Mouse (Mus musculus) CD8-positive naive resting alpha-beta T cell, adult 2 months (primary cell): ENCODE data around the gene Zfp771.
A peak's percentile ranks its signal among the peaks of the same experiment; 100 is the strongest.

ENCODE experiments used
- DNase-seq, 2 experiments: peaks; one replicate each; pipeline ENCODE4 v3.0.0; 2022; ENCODE audit warnings: low read depth in 2 of 2, low spot score in 2 of 2

Zfp771 gene

DNA sequence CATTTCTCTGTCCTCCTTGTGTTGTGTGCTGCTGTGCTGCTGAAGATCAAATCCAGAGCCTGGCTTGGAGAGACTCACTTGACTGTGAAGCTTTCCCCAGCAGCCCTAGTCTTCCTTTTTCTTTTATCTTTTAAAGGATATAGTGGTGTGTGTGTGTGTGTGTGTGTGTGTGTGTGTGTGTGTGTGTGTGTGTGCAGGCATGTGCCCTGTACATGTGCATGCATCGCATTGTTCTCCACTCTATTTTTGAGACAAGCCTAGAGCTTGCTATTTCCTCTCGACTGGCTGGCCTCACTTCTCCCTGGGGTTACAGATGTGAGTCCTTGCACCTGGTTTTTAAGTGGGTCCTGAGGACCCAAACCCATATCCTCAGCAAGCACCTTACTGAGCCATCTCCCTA is 38.1 kb downstream of the Zfp771 start:
- no peak for DNase-seq

- peak; percentile 52 to 54 for DNase-seq
Observed at GRCm38 (mm10) chr7:127285154-127285553, 41.1 kb downstream of the Zfp771 start.

- peak; percentile 26 to 58 for DNase-seq
Observed at GRCm38 (mm10) chr7:127287940-127288339, 43.9 kb downstream of the Zfp771 start.

- no peak for DNase-seq
Observed at GRCm38 (mm10) chr7:127289306-127289705, 45.2 kb downstream of the Zfp771 start.

DNA sequence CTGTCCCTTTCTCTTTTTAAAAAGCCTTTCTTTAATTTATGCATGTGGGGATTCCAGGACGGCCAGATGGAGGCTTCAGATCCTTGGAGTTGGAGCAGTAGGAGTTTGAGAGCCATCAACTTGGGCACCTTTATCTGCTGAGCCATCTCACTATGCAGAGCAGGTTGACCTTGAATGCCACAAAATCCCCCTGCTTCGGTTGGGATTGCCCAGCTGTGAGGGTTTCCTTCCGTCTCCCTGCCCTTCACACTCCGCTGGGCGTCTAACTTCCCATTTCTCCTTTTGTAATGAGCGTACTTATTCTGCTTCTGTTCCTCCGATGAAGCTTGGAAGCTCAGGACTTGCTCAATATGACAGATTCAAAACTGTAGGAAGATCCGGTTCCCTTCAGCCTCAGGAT is 46.1 kb downstream of the Zfp771 start:
- DNase-seq = no peak

DNA sequence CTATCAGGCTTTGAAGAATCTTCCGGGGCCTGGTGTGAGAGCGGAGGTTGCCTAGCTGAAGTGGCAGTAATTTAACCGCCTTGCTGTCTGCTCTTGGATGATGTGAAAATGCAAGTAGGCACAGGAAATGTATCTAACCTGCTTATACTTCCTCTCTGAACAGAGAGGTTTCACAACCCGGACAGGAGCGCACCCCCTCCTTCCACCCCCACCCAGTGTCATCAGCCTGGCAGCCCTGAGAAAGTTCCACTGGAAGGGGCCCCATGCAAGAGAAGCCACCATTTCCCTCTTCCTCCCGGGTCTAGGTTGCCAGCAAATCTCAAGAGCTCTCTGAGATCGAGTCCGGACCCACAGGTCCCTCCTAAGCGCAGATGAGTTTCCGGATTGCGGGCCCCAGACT is 52.0 kb downstream of the Zfp771 start, which contains the start of gene Itgal:
Gene Itgal, plus strand, starts transcription at position 163 of the 400 bp plus-strand sequence.
- DNase-seq = peak; percentile 61 to 66

DNA sequence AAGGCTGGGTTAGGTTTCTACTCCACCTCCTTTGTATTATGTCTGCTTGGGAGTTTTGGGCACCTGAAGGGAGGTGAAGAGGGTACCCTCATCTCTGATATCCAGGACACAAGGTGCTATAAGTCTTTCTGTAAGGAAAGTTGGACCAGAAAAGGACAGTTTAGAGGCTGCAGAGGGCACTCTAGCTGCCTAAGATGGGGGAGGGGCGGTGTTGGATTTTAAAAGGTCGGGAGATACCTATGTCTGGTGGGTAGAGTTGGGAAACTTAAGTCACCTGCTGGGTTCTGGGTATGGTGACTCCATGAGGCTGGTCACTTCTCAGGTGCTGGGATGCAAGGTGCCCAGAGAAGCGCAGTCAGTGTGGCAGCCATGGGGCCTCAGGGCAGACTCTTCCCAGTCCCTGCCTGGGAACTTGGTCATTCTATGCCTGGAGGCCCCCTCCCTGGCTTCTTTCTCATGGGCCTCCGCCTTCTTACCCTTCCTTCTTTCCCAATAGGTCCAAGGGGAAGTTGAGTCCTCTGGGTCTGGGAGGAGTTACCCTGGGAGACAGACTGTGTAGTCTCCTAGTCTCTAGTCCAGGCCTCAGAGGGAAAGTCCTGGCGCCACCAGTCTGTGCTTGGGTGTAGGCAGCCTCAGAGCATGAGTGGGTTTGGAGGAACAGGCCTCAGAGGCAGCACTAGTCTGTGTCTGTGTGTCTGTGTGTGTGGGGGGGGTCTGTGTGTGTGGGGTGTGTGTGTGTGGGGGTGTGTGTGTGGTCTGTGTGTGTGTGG is 52.9 kb downstream of the Zfp771 start:
- no peak for DNase-seq

GRCm38 (mm10) chr7:127297586-127298193 is 53.6 kb downstream of the Zfp771 start:
- no peak for DNase-seq
